Mouse (Mus musculus): ENCODE measurements around the gene Ptpn5.

The Ptpn5 gene

GRCm38 (mm10) chr7:47133331-47133730 lies at the start of gene Ptpn5:
Ptpn5 (minus strand) TSS chr7:47133684.
- no peak for DNase-seq

- no peak for DNase-seq
Measured at GRCm38 (mm10) chr7:47170814-47171213, 37.3 kb upstream of the Ptpn5 start.

GRCm38 (mm10) chr7:47165028-47165427 lies 31.5 kb upstream of the Ptpn5 start:
- DNase-seq = no peak

GRCm38 (mm10) chr7:47163203-47163602 lies 29.7 kb upstream of the Ptpn5 start:
- DNase-seq = no peak

- DNase-seq = no peak
Measured at GRCm38 (mm10) chr7:47158451-47158850, 25.0 kb upstream of the Ptpn5 start.

- DNase-seq = no peak
Measured at GRCm38 (mm10) chr7:47157743-47158142, 24.3 kb upstream of the Ptpn5 start.

- DNase-seq = no peak
Measured at GRCm38 (mm10) chr7:47155849-47156248, 22.4 kb upstream of the Ptpn5 start.

- DNase-seq = no peak
Measured at GRCm38 (mm10) chr7:47155396-47155795, 21.9 kb upstream of the Ptpn5 start.

GRCm38 (mm10) chr7:47150420-47151061 lies 17.1 kb upstream of the Ptpn5 start:
- peak; percentile 13 to 21 for DNase-seq

GRCm38 (mm10) chr7:47148298-47148697 lies 14.8 kb upstream of the Ptpn5 start:
- no peak for DNase-seq

GRCm38 (mm10) chr7:47146034-47146812 lies 12.7 kb upstream of the Ptpn5 start:
- peak in 1 of 2 experiments; percentile 17 for DNase-seq

GRCm38 (mm10) chr7:47144299-47144698 lies 10.8 kb upstream of the Ptpn5 start:
- DNase-seq = no peak

GRCm38 (mm10) chr7:47139823-47140325 lies 6.4 kb upstream of the Ptpn5 start:
- DNase-seq = no peak

GRCm38 (mm10) chr7:47134570-47134969 lies 1.1 kb upstream of the Ptpn5 start:
- no peak for DNase-seq

GRCm38 (mm10) chr7:47132931-47133260 lies 588 bp downstream of the Ptpn5 start:
- no peak for DNase-seq

- peak in 1 of 2 experiments; percentile 9 for DNase-seq
Measured at GRCm38 (mm10) chr7:47132180-47132930, 1.1 kb downstream of the Ptpn5 start.

- no peak for DNase-seq
Measured at GRCm38 (mm10) chr7:47131840-47132179, 1.7 kb downstream of the Ptpn5 start.

- DNase-seq = no peak
Measured at GRCm38 (mm10) chr7:47131258-47131657, 2.2 kb downstream of the Ptpn5 start.

GRCm38 (mm10) chr7:47122026-47122425 lies 11.5 kb downstream of the Ptpn5 start:
- DNase-seq = no peak

- no peak for DNase-seq
Measured at GRCm38 (mm10) chr7:47116666-47117065, 16.8 kb downstream of the Ptpn5 start.

- DNase-seq = no peak
Measured at GRCm38 (mm10) chr7:47115491-47115890, 18.0 kb downstream of the Ptpn5 start.

- DNase-seq = no peak
Measured at GRCm38 (mm10) chr7:47113383-47113782, 20.1 kb downstream of the Ptpn5 start.

GRCm38 (mm10) chr7:47112036-47112435 lies 21.4 kb downstream of the Ptpn5 start:
- no peak for DNase-seq

- no peak for DNase-seq
Measured at GRCm38 (mm10) chr7:47111121-47111520, 22.4 kb downstream of the Ptpn5 start.

Measured in thymus, postnatal 36 days (tissue).